Mouse (Mus musculus) limb, embryonic 13.5 days (tissue): ENCODE measurements around the gene Anapc7. TPM values are rescaled to one million over a fixed set of nuclear protein-coding genes. Genes with fewer than 3 reads are reported as not detected.
A peak's percentile ranks its signal among the peaks of the same experiment; 100 is the strongest.
"Not testable (repeated sequence)": the region's sequence is repeated elsewhere in the genome, so short reads cannot be mapped to it uniquely, and the experiment has no call there.

Experiments
- ATAC-seq: fragments of 200-750 bp; cut with Nextera tagmentation; 2 replicates; pipeline ENCODE4 v1.8.0; 2017; ENCODE audit warnings: low read depth, moderate number of reproducible peaks, moderate TSS enrichment; ENCODE audit not compliant: low FRiP score
- H3K27ac ChIP-seq: fragments of 300-500 bp; sonication (generic); 2 replicates; pipeline ENCODE4 v1.5.1; 2015; ENCODE audit warnings: inconsistent platforms, mild to moderate bottlenecking, moderate library complexity
- H3K27me3 ChIP-seq: fragments of 300-500 bp; sonication (generic); 2 replicates; pipeline ENCODE4 v1.6.1; 2015; ENCODE audit warnings: mild to moderate bottlenecking, inconsistent platforms
- H3K36me3 ChIP-seq: fragments of 300-500 bp; sonication (generic); 2 replicates; pipeline ENCODE4 v1.6.1; 2015; ENCODE audit warnings: inconsistent platforms, mild to moderate bottlenecking, moderate library complexity
- H3K4me1 ChIP-seq: fragments of 300-500 bp; sonication (generic); 2 replicates; pipeline ENCODE4 v1.6.1; 2015; ENCODE audit warnings: inconsistent platforms
- H3K4me2 ChIP-seq: fragments of 300-500 bp; sonication (generic); replicated peaks from 2 replicates; pipeline ENCODE4 v1.6.1; 2015; ENCODE audit warnings: inconsistent platforms, mild to moderate bottlenecking, moderate library complexity
- H3K4me3 ChIP-seq: fragments of 300-500 bp; sonication (generic); 2 replicates; pipeline ENCODE4 v1.5.1; 2015; ENCODE audit warnings: moderate library complexity, mild to moderate bottlenecking, inconsistent platforms
- H3K9ac ChIP-seq: fragments of 300-500 bp; sonication (generic); 2 replicates; pipeline ENCODE4 v1.6.1; 2015; ENCODE audit warnings: mild to moderate bottlenecking, inconsistent platforms
- H3K9me3 ChIP-seq: fragments of 300-500 bp; sonication (generic); 2 replicates; pipeline ENCODE4 v1.6.1; 2016; ENCODE audit warnings: inconsistent platforms
- WGBS: fragments of 180-500 bp; shearing (Covaris S2); methylation state at CpG from one replicate; pipeline ENCODE4 v1.1.7; 2015; 5-methylcytosine and 5-hydroxymethylcytosine counted together
- polyA plus RNA-seq: library from polyadenylated mRNA; unstranded; fragments of >200 nt; fragmentation: Nextera tagmentation; extraction: Ambion mirVana; gene quantifications from 2 replicates; pipeline ENCODE4 v1.2.1, GENCODE M21; 2015

Gene Anapc7
- polyA plus RNA-seq, 1 experiment from 2014 or later = 56.2 TPM

DNA sequence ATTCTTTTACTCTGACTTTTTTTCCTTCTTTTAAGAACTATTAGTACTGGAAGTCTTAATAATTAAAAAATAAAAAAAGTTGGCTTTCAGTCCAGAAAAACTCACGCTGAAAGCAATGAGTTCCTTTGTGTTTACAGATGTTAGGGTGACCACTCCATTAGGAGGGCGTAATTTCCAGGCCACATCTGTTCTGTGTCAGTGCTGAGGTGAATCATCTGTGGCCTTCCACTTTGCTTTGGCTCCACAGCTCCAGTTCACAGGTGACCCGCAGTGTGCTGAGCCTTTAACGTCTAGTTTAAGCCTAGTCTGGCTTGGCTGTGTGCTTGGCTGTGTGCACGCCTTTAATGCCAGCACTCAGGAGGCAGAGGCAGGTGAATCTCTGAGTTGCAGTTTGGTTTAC is 9.6 kb upstream of the Anapc7 start:
- H3K9ac ChIP-seq = no peak overlapping the region
- no peaks in the 10 kb centered on the region for H3K9me3 ChIP-seq
- WGBS = 60% methylated on average over 5 of the region's 5 CpGs
- no peak overlapping the region for H3K4me2 ChIP-seq
- peaks cover 22% of the 10 kb centered on the region for H3K36me3 ChIP-seq
- no peak overlapping the region for H3K4me3 ChIP-seq
- no peaks in the 10 kb centered on the region for H3K4me1 ChIP-seq
- no peak for ATAC-seq
- no peak overlapping the region for H3K27ac ChIP-seq
- no peaks in the 10 kb centered on the region for H3K27me3 ChIP-seq

DNA sequence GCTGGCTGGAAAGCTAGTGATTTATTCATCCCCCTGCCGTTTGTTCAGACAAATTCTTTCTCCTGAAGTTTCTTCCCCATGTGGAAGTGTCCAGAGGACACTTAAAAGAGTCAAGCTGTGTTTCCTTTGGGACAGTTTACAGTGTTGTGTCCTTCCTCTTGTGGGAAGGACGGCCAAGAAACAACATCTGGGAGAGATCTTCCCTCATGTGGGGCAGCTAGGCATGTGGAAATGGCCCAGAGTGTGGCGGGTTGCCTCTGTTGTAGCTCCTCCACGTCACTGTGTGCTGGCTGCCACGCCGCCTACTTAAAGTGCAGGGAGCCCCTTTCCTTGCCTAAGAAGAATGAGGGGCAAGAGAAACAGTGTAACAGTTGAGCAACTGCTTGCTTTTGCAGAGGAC is 8.7 kb upstream of the Anapc7 start:
- peaks cover 14% of the 10 kb centered on the region for H3K36me3 ChIP-seq
- no peaks in the 10 kb centered on the region for H3K4me1 ChIP-seq
- no peak for ATAC-seq
- H3K4me2 ChIP-seq = no peak overlapping the region
- no peak overlapping the region for H3K27ac ChIP-seq
- H3K9me3 ChIP-seq = no peaks in the 10 kb centered on the region
- H3K9ac ChIP-seq = no peak overlapping the region
- no peaks in the 10 kb centered on the region for H3K27me3 ChIP-seq
- no peak overlapping the region for H3K4me3 ChIP-seq
- WGBS = 54% methylated on average over 6 of the region's 6 CpGs

DNA sequence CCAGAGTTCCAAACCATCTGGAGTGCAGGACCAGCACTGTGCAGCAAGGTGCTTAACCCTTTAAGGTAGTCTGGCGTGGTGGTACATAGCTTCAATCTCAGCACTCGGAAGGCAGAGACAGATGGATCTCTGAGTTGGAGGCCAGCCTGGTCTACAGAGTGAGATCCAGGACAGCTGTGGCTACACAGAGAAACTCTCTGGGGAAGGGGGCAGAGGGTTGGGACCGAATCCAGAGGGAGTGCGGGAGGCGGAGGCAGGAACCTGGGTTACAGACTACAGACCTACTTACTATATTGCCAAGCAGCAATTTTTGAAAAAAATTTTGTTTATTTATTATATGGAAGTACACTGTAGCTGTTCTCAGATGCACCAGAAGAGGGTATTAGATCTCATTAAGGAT is 7.1 kb upstream of the Anapc7 start:
- Histone ChIP-seq H3K9ac (no peak overlapping the region), H3K9me3 (no peaks in the 10 kb centered on the region), H3K27me3 (no peaks in the 10 kb centered on the region), H3K4me2 (no peak overlapping the region), H3K27ac (no peak overlapping the region), H3K36me3 (peaks cover 14% of the 10 kb centered on the region), H3K4me1 (no peaks in the 10 kb centered on the region), H3K4me3 (no peak overlapping the region)
- WGBS = 86% methylated on average over 5 of the region's 5 CpGs
- no peak for ATAC-seq

DNA sequence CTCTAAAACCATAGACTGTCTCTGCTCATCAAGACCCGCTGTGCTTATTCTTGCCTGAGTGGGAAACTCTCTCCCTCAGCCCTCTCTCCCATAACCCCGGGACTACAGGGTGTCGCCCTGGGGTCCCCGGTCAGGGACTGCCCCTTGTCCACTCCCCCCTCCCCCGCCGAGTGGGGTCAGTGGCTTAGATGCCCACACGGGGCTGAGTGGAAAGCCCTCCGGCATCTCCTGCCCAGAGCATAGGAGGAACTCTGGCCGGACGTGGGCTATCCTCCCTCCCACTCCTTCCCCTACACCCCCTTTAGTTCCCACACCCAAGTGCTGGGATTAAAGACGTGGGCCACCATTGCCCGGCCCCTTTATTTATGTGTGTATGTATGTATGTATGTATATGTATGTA is 6.0 kb upstream of the Anapc7 start:
- Histone ChIP-seq H3K36me3 (peaks cover 3% of the 10 kb centered on the region; the same call in 1 of the 2 replicates), H3K27me3 (no peaks in the 10 kb centered on the region), H3K27ac (no peak overlapping the region), H3K4me1 (no peaks in the 10 kb centered on the region), H3K4me3 (no peak overlapping the region), H3K9ac (no peak overlapping the region), H3K4me2 (no peak overlapping the region), H3K9me3 (no peaks in the 10 kb centered on the region)
- 89% methylated on average over 12 of the region's 12 CpGs for WGBS
- no peak for ATAC-seq

DNA sequence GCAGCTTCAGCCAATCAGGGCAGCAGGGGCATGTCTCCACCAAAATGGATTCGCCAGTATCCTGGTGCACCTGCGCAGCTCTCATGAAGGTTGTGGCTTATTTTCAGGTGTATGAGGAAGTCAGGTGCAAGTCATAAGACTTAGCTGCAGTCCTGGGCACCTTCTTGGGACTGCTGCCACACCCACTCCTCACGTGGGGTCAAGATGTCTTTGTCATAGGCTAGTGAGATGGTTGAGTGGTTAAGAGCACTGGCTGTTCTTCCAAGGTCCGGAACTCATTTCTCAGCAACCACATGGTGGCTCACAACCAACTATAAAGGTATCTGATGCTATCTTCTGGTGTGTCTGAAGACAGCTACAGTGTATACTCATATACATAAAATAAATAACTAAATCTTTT is 817 bp upstream of the Anapc7 start:
- not testable (repeated sequence) for H3K36me3 ChIP-seq, H3K9me3 ChIP-seq, H3K27ac ChIP-seq, H3K27me3 ChIP-seq, ATAC-seq, H3K4me3 ChIP-seq, H3K4me2 ChIP-seq, H3K9ac ChIP-seq
- 64% methylated on average over 4 of the region's 4 CpGs for WGBS
- H3K4me1 ChIP-seq = peaks cover 15% of the 10 kb centered on the region

DNA sequence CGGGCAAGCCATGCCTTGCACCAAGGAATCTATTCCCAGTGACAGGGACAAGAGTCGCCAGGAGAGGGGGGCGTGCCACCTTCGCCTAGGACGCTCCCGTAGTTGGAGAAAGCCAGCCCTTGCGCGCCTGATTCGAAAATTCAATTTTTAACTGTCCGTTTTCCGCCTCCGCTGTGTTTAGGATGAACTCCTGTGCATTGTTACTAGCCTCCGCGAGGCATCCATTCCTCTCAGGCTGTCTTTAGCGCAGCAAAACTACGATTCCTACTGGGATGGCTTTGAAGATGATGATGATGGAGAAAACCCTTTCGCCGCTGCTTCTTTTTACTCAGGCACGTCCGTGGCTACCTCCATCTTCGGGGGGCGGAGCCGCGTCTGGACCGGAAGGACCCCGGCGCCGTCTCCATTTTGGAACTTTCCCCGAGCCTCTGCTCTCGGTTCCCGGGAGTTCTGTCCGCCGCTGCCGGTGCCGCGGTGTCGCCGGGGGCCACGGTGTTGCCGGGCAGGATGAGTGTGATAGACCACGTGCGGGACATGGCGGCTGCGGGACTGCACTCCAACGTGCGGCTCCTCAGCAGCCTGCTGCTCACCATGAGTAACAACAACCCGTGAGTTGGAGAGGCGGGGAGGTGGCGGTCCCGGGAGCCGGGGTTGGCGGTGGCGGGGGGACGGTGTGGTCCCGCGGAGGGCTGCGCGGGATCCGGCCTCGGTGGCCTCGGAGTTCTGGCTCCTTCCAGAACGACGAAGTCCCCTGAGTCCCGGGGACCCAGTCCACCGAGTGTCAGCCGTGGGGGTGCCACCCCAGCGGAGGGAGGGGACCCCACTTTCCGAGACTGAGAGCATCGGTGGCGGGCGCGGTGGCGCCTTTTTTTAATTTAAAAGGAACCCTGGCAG is 825 bp downstream of the Anapc7 start:
- no peaks in the 10 kb centered on the region for H3K27me3 ChIP-seq
- no peaks in the 10 kb centered on the region for H3K9me3 ChIP-seq
- peak overlapping the region; percentile 97 for H3K9ac ChIP-seq
- under 1% methylated on average over 73 of the region's 73 CpGs for WGBS
- H3K4me1 ChIP-seq = peaks cover 15% of the 10 kb centered on the region
- H3K4me3 ChIP-seq = peak overlapping the region; percentile 99
- H3K27ac ChIP-seq = peak overlapping the region; percentile 84
- H3K36me3 ChIP-seq = peaks cover 16% of the 10 kb centered on the region
- H3K4me2 ChIP-seq = peak overlapping the region; percentile 96
- ATAC-seq = peak; percentile 92

DNA sequence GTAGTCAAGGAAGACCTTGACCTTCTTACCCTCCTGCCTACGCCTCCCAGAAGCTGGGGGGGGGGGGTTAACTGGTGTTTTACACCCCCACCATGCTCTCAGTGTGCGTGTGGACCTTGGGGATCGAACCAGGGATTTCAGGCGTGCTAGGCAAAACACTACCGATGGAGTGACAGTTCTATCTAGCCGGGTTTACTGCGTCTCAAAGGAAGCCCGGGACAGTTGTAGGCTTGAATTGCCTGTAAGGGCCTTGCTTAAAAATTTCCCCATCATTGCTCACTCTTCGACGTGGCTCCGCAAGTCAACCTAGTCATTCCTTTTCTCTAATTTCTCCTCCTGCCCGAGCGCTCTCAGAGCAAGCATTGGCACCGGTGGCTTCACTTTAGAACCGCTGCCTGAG is 1.6 kb downstream of the Anapc7 start:
- Histone ChIP-seq H3K36me3 (peaks cover 20% of the 10 kb centered on the region), H3K27ac (no peak overlapping the region), H3K27me3 (no peaks in the 10 kb centered on the region), H3K9ac (peak overlapping the region; percentile 97), H3K4me2 (peak overlapping the region; percentile 96), H3K4me1 (peaks cover 15% of the 10 kb centered on the region), H3K4me3 (peak overlapping the region; percentile 99), H3K9me3 (no peaks in the 10 kb centered on the region)
- WGBS = 26% methylated on average over 15 of the region's 15 CpGs
- no peak for ATAC-seq

DNA sequence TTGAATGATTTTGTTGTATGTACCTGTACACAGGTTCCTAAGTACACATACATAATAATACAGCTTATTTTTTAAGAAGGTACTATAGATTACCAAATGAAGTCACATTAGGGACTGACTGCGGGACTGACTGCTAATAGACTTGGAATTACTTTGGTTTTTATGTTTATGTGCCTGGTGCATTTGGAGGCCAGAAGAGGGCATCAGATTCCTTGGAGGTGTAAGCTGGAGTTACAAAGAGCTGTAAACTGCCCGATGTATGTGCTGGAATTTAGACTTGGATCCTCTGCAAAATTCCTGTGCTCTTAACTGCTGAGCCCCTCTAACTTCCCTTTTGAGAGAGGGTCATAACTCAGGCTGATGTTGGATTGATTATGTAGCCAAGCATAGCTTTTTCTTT is 4.1 kb downstream of the Anapc7 start:
- Histone ChIP-seq H3K9ac (no peak overlapping the region), H3K4me1 (peaks cover 15% of the 10 kb centered on the region), H3K4me2 (no peak overlapping the region), H3K27ac (no peak overlapping the region), H3K36me3 (peaks cover 45% of the 10 kb centered on the region), H3K9me3 (no peaks in the 10 kb centered on the region), H3K4me3 (no peak overlapping the region), H3K27me3 (no peaks in the 10 kb centered on the region)
- WGBS = 71% methylated on average over 2 of the region's 2 CpGs
- no peak for ATAC-seq

DNA sequence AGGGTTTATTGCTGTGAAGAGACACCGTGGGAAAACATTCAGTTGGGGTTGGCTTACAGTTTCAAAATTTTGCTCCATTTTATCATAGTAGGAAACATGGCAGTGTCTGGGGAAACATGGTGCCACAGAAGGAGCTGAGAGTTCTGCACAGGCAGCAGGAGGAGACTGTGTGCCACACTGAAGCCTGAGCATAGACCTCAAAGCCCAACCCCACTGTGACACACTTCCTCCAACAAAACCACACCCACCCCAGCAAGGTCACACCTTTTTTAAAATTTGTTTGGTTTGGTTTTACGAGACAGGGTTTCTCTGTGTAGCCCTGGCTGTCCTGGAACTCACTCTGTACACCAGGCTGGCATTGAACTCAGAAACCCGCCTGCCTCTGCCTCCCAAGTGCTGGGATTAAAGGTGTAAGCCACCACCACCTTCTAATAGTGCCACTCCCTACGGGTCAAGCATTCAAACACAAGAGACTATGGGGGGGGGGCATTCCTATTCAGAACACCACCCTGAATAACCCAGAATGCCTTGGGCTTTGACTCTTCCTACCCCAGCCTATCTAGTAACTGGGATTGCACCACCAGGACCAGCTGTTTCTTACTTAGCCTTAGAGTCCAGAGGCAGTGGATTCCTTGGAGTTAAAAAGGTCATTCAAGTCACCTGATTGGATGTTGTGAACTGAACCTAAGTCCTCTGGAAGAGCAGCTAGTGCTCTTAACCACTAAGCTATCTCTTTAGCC is 8.7 kb downstream of the Anapc7 start:
- no peaks in the 10 kb centered on the region for H3K9me3 ChIP-seq
- no peak overlapping the region for H3K4me3 ChIP-seq
- no peak overlapping the region for H3K4me2 ChIP-seq
- WGBS = 91% methylated on average over 4 of the region's 4 CpGs
- peaks cover 86% of the 10 kb centered on the region for H3K36me3 ChIP-seq
- H3K9ac ChIP-seq = no peak overlapping the region
- no peaks in the 10 kb centered on the region for H3K27me3 ChIP-seq
- H3K27ac ChIP-seq = no peak overlapping the region
- H3K4me1 ChIP-seq = no peaks in the 10 kb centered on the region
- no peak for ATAC-seq

DNA sequence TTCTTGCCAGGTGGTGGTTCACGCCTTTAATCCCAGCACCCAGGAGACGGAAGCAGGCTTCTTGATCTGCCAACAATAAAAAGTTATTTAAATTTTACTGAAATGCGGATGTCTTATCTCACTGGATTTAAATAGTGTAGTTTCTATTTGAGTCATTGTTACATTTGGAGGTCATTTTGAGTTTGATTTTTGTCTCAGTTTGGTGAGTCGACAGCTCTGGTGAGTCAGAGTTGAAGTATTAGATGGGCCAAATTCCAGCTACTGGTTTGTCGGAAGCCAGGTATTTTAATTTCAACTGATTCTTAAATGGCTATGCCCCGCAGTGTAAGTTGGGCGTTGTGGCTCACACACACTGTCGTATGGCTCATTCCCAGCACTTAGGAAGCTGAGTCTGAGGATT is 9.7 kb downstream of the Anapc7 start:
- Histone ChIP-seq H3K9me3 (no peaks in the 10 kb centered on the region), H3K9ac (no peak overlapping the region), H3K27me3 (no peaks in the 10 kb centered on the region), H3K36me3 (peaks cover 89% of the 10 kb centered on the region), H3K4me2 (no peak overlapping the region), H3K27ac (no peak overlapping the region), H3K4me1 (no peaks in the 10 kb centered on the region), H3K4me3 (no peak overlapping the region)
- 94% methylated on average over 8 of the region's 8 CpGs for WGBS
- ATAC-seq = no peak

DNA sequence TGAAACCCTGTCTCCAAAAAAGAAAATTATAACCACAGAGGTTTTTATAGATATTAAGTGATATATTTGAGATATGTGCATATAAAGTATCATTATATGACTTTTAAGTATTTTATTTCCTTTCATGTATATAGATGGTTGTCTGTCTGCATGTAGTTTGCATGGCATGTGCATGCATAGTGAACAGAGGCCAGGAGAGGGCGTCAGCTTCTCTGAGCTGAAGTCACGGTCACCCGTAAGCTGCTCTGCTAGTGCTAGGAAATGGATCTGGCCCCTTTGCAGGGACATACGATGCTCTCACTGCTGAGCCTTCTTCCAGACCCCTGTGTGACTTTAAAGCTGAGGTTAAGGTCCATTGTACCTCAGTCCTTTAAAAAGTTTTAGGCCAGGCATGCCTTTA is 13.0 kb downstream of the Anapc7 start:
- H3K27me3 ChIP-seq = no peaks in the 10 kb centered on the region
- no peaks in the 10 kb centered on the region for H3K9me3 ChIP-seq
- H3K36me3 ChIP-seq = peaks cover 97% of the 10 kb centered on the region
- WGBS = 80% methylated on average over 4 of the region's 4 CpGs
- H3K4me3 ChIP-seq = no peak overlapping the region
- ATAC-seq = no peak
- H3K4me1 ChIP-seq = no peaks in the 10 kb centered on the region
- H3K27ac ChIP-seq = no peak overlapping the region
- no peak overlapping the region for H3K9ac ChIP-seq
- no peak overlapping the region for H3K4me2 ChIP-seq

DNA sequence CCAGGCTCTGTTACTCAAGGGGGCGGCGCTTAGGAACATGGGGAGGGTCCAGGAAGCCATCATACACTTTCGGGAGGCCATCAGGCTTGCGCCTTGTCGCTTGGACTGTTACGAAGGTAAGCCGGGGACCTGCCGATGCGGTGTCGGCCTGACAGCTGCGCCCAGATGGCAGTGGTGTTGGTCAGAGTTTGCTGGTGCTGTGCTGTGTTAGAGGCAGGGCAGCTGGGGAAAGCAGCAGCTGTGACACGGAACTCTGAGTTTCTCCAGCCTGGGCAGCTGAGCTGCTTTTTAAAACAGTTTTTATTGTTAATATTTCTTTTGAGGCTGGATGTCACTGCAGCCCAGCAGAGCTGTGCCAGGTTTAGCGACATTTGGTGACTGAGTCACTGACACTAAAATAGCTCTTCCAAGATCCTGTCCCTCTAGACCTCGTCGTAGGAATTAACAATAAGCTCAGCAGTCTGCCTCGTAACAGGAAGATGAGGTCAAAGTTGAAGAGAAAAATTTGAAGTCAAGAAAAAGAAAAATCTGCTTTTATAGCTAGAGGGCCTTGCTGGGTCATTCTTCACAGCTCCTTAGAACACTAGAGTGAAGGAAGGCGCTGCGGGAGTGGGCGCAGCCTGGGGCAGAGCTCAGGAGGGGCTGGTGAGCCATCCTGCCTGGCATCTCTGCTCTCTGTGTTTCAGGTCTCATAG is 18.1 kb downstream of the Anapc7 start:
- H3K9ac ChIP-seq = no peak overlapping the region
- H3K4me1 ChIP-seq = no peaks in the 10 kb centered on the region
- H3K36me3 ChIP-seq = peaks cover 100% of the 10 kb centered on the region
- no peak overlapping the region for H3K4me3 ChIP-seq
- no peak overlapping the region for H3K4me2 ChIP-seq
- ATAC-seq = peak; percentile 59
- peak overlapping the region; percentile 6; the same call in 1 of the 2 replicates for H3K27ac ChIP-seq
- H3K27me3 ChIP-seq = no peaks in the 10 kb centered on the region
- H3K9me3 ChIP-seq = no peaks in the 10 kb centered on the region
- 84% methylated on average over 19 of the region's 19 CpGs for WGBS
